Mouse (Mus musculus) ovary, adult 2 months (tissue): ENCODE data around the gene Hhip. TPM values are rescaled to one million over a fixed set of nuclear protein-coding genes. Genes with fewer than 3 reads are reported as not detected.

Experiments
- polyA plus RNA-seq: library from polyadenylated mRNA; depleted of rRNA; stranded (reverse); fragments of >200 nt; gene quantifications from 2 replicates; pipeline ENCODE4 v1.2.3, GENCODE M21; 2012; rRNA removed

Hhip gene
- 2.8 and 3.1 TPM in 2 replicates for polyA plus RNA-seq

DNA sequence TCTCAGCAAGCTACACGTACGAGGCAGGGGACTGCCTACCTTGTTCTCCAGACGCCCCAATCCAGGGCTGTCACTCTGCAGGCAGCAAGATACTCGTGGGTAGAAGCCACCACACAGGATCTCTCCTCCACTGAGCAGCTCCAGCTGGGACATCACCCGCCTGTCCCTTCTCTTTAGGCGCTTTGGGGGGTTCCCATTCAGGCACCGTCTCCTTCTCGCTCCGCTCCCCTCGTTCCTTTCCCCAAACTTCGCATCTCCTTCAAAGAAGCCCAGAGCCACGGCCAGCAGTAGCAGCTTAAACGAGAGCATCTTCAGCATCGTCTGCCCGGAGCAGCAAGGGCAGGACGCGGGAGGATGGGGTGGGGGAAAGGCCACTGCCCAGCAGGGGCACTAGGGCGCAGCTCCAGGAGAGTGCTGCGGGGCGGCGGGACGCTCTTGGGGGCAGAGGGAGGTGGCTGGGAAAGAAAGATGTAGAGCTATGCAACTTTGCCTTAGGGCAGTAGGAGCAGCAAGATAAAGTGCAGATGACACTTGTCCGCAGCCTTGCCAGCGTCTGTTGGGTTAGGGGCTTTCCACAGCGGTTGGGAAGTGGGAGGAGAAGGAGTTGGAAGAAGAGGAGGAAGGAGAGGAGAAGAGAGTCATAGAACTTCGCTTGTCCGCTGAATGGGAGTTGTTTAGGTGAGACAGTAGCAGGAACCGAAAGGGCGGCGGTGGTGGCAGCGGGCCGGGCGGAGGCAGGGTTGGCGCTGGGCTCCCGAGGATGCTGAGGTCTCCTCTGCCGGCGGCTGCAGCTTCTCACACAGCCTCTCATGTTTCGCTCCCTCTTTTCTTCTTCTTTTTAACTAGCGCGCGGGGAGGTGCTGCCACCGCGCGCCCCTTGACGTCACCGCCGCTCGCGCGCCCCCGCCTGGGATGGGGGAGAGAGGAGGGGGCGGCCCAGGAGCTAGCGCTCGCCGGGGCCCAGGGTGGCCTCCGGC is at the start of gene Hhip:
Hhip (minus strand) TSS at position 809 of the 977 bp plus-strand sequence.

